Mouse (Mus musculus) cerebellum, postnatal 14 days (tissue): ENCODE results near the gene Chic2.

ENCODE experiments used
- DNase-seq, 2 experiments: peaks; one replicate each; pipeline ENCODE4 v3.0.0; 2021; ENCODE audit warnings: mixed read lengths in 2 of 2

Gene Chic2

GRCm38 (mm10) chr5:75044310-75044904 lies at the start of gene Chic2:
Gene Chic2, minus strand, starts transcription at chr5:75044774.
- DNase-seq, result peak; percentile 89 to 92

GRCm38 (mm10) chr5:75085906-75086305 lies 41.3 kb upstream of the Chic2 start:
- DNase-seq, result no peak

- DNase-seq, result peak in 1 of 2 experiments; percentile 10
Measured at GRCm38 (mm10) chr5:75085521-75085875, 40.9 kb upstream of the Chic2 start.

GRCm38 (mm10) chr5:75084871-75085520 lies 40.4 kb upstream of the Chic2 start:
- DNase-seq, result no peak

- peak in 1 of 2 experiments; percentile 15 for DNase-seq
Measured at GRCm38 (mm10) chr5:75084393-75084870, 39.9 kb upstream of the Chic2 start.

- peak; percentile 12 to 20 for DNase-seq
Measured at GRCm38 (mm10) chr5:75083591-75084392, 39.2 kb upstream of the Chic2 start.

- DNase-seq, result peak; percentile 10 to 17
Measured at GRCm38 (mm10) chr5:75083061-75083460, 38.5 kb upstream of the Chic2 start.

- no peak for DNase-seq
Measured at GRCm38 (mm10) chr5:75082439-75082838, 37.9 kb upstream of the Chic2 start.

- DNase-seq, result peak in 1 of 2 experiments; percentile 34
Measured at GRCm38 (mm10) chr5:75079564-75079963, 35.0 kb upstream of the Chic2 start.

GRCm38 (mm10) chr5:75077051-75077380 lies 32.4 kb upstream of the Chic2 start:
- DNase-seq, result no peak

GRCm38 (mm10) chr5:75076326-75077050 lies 31.9 kb upstream of the Chic2 start:
- no peak for DNase-seq

- peak in 1 of 2 experiments; percentile 14 for DNase-seq
Measured at GRCm38 (mm10) chr5:75075383-75075941, 30.9 kb upstream of the Chic2 start, which contains the start of gene Gsx2. Gene Gsx2, plus strand, starts transcription at chr5:75075601.

- no peak for DNase-seq
Measured at GRCm38 (mm10) chr5:75074537-75075382, 30.2 kb upstream of the Chic2 start.

GRCm38 (mm10) chr5:75074132-75074531 lies 29.6 kb upstream of the Chic2 start:
- no peak for DNase-seq

- no peak for DNase-seq
Measured at GRCm38 (mm10) chr5:75073684-75074083, 29.1 kb upstream of the Chic2 start.

GRCm38 (mm10) chr5:75073167-75073566 lies 28.6 kb upstream of the Chic2 start:
- no peak for DNase-seq

- no peak for DNase-seq
Measured at GRCm38 (mm10) chr5:75072532-75072931, 28.0 kb upstream of the Chic2 start.

- no peak for DNase-seq
Measured at GRCm38 (mm10) chr5:75071951-75072350, 27.4 kb upstream of the Chic2 start.

GRCm38 (mm10) chr5:75070656-75071375 lies 26.2 kb upstream of the Chic2 start:
- DNase-seq, result no peak

- no peak for DNase-seq
Measured at GRCm38 (mm10) chr5:75070132-75070531, 25.6 kb upstream of the Chic2 start.
